Mouse (Mus musculus) embryonic facial prominence, embryonic 14.5 days (tissue): ENCODE measurements around the gene Tbx10. TPM values are rescaled to one million over a fixed set of nuclear protein-coding genes. Genes with fewer than 3 reads are reported as not detected.
"Not testable (repeated sequence)": the region's sequence is repeated elsewhere in the genome, so short reads cannot be mapped to it uniquely, and the experiment has no call there.

Source experiments
- ATAC-seq: fragments of 200-750 bp; cut with Nextera tagmentation; 2 replicates; pipeline ENCODE4 v1.8.0; 2017; ENCODE audit warnings: low read depth, moderate number of reproducible peaks, moderate TSS enrichment
- DNase-seq: peaks from one replicate; pipeline ENCODE4 v3.0.0-alpha.2; 2015; ENCODE audit warnings: low spot score
- H3K27ac ChIP-seq: fragments of 300-500 bp; sonication (generic); replicated peaks from 2 replicates; pipeline ENCODE4 v1.5.1; 2014; ENCODE audit warnings: low read depth, mild to moderate bottlenecking, low read length, moderate library complexity
- H3K27me3 ChIP-seq: fragments of 300-500 bp; sonication (generic); replicated peaks from 2 replicates; pipeline ENCODE4 v1.6.1; 2014; ENCODE audit warnings: low read length; ENCODE audit not compliant: control insufficient read depth, insufficient read depth
- H3K36me3 ChIP-seq: fragments of 300-500 bp; sonication (generic); 2 replicates; pipeline ENCODE4 v1.6.1; 2014; ENCODE audit warnings: low read length, mixed read lengths; ENCODE audit not compliant: control insufficient read depth, insufficient read depth
- H3K4me1 ChIP-seq: fragments of 300-500 bp; sonication (generic); 2 replicates; pipeline ENCODE4 v1.6.1; 2014; ENCODE audit warnings: antibody characterized with exemption, low read length; ENCODE audit not compliant: control insufficient read depth, insufficient read depth
- H3K4me2 ChIP-seq: fragments of 300-500 bp; sonication (generic); 2 replicates; pipeline ENCODE4 v1.6.1; 2014; ENCODE audit warnings: low read depth, mild to moderate bottlenecking, low read length, moderate library complexity, mixed read lengths
- H3K4me3 ChIP-seq: fragments of 300-500 bp; sonication (generic); 2 replicates; pipeline ENCODE4 v1.5.1; 2014; ENCODE audit warnings: low read depth, mild to moderate bottlenecking, low read length
- H3K9ac ChIP-seq: fragments of 300-500 bp; sonication (generic); 2 replicates; pipeline ENCODE4 v1.6.1; 2014; ENCODE audit warnings: low read depth, mild to moderate bottlenecking, low read length, moderate library complexity, mixed read lengths
- H3K9me3 ChIP-seq: fragments of 300-500 bp; sonication (generic); 2 replicates; pipeline ENCODE4 v1.6.1; 2016; ENCODE audit warnings: low read length; ENCODE audit not compliant: control insufficient read depth
- WGBS: fragments of 180-500 bp; shearing (Covaris S2); extraction: QIAGEN DNeasy Blood & Tissue Kit; methylation state at CpG from one replicate; pipeline ENCODE4 v1.1.7; 2014; 5-methylcytosine and 5-hydroxymethylcytosine counted together
- polyA plus RNA-seq: library from polyadenylated mRNA; unstranded; fragments of >200 nt; fragmentation: Nextera tagmentation; extraction: Ambion mirVana; gene quantifications from 2 replicates; pipeline ENCODE4 v1.2.1, GENCODE M21; 2014

The Tbx10 gene
- polyA plus RNA-seq, 1 experiment from 2014 or later = 0.10 TPM

DNA sequence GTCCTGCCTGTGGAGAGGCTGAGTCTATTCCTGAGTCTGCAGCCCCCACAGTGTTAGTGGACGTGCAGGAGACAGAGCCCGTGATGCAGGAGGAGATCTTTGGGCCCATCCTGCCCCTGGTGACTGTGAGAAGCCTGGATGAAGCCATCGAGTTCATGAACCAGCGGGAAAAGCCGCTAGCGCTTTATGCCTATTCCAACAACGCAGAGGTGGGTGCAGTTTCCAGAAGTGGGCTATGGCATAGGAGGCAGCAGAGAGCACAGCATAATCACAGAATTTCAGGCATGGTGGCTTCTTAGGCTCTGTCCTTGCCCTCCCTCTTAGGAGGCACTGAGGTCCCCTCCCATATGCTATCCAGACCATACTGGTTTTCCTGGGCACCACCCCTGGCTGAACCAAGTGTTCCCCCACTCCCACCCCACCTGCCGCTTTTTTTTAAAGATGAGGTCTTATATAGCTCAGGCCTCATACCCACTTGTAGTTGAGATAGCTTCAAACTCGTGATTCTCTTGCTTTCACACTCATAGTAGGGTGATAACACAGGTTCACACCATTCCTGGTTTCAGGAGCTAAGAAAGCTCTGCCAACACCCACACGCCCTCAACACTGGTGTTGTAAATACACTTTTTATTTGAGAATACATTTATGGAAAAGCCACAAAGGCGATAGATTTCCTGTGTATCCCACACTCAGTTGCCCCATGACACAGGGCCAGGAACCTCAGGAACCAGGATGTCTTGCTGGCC, 26.0 kb upstream of the Tbx10 start:
- Histone ChIP-seq H3K27ac (no peak overlapping the region), H3K9me3 (no peaks in the 10 kb centered on the region), H3K36me3 (no peaks in the 10 kb centered on the region), H3K4me1 (no peaks in the 10 kb centered on the region), H3K4me2 (no peak overlapping the region), H3K27me3 (no peaks in the 10 kb centered on the region), H3K9ac (no peak overlapping the region), H3K4me3 (no peak overlapping the region)
- DNase-seq (no peak), ATAC-seq (no peak)
- 73% methylated on average over 11 of the region's 11 CpGs for WGBS

DNA sequence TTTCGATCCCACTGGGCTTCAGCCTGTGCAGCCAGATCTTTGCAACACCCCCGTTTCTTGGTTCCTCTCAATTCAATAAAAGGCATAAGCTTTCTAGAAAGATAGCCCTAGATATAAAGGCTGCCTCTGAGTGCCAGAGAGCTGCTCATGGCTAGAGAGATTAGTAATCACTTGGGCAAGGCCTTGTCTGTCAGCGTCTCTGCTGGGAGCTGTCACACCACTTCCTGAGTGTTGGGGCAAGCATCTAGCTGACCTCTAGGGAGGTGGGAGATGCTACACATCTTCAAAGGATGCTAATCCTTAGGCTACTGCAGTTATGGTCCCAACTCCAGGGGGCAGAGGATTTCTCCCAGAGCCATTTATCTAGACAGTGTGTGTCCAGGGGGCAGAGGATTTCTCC, 25.3 kb upstream of the Tbx10 start:
- Histone ChIP-seq H3K27ac (no peak overlapping the region), H3K9me3 (no peaks in the 10 kb centered on the region), H3K27me3 (no peaks in the 10 kb centered on the region), H3K4me3 (no peak overlapping the region), H3K36me3 (no peaks in the 10 kb centered on the region), H3K9ac (no peak overlapping the region), H3K4me2 (no peak overlapping the region), H3K4me1 (no peaks in the 10 kb centered on the region)
- 48% methylated on average over 3 of the region's 3 CpGs for WGBS
- no peak for DNase-seq
- ATAC-seq = no peak

DNA sequence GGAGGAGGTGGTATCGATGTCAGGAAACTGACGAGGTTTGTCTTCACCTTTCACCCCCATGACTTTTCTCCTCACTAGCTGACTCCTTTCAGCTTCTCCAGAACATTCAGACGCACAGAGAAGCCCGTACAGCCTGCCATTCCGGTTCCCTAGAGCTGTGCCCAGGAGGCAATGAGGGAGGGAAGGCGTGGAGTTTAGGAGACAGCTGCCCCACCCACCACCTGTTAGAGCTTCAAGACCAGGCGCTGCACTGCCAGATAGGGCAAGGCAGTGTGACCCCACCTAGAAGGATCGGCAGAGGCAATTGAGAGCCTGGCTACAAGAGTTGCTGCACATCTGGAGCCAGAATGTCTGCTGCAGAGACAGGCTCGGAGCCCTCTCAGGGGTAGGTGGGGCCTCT, 20.3 kb upstream of the Tbx10 start, which contains the start of gene Aldh3b2:
Gene Aldh3b2 (plus strand): TSS at position 100 of the 400 bp plus-strand sequence.
- 16% methylated on average over 9 of the region's 9 CpGs for WGBS
- Histone ChIP-seq H3K4me2 (no peak within 1 kb of the TSS), H3K4me3 (no peak within 1 kb of the TSS), H3K4me1 (no peaks in the 10 kb centered on the region; the same call in 1 of the 2 replicates), H3K27ac (0 out of 2 replicates have a peak within 1 kb of the TSS, but pooled peaks have one; percentile 21), H3K27me3 (no peaks in the 10 kb centered on the region), H3K9me3 (no peaks in the 10 kb centered on the region), H3K9ac (no peak within 1 kb of the TSS; the same call in 1 of the 2 replicates), H3K36me3 (no peaks in the 10 kb centered on the region)
- peak; percentile 87 for DNase-seq
- peak; percentile 75 for ATAC-seq

DNA sequence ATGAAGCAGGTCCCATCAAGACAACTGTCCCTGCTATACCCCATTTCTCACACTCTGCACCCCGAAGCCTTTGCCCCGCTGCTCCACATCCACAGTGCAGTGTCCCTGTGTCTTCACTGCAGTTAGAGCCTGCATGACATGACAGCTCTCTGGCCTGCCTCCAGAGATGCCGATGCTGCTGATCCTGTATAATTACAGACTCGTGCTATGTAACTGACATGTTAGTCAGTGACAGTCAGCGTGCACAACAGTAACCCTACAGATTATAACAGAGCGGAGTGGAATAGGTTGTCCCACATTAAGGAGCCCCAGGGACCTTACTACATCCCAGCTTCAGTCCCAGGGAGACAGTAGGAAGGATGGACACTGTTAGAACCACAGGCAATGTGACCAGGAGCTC, 17.9 kb upstream of the Tbx10 start:
- 73% methylated on average over 6 of the region's 6 CpGs for WGBS

DNA sequence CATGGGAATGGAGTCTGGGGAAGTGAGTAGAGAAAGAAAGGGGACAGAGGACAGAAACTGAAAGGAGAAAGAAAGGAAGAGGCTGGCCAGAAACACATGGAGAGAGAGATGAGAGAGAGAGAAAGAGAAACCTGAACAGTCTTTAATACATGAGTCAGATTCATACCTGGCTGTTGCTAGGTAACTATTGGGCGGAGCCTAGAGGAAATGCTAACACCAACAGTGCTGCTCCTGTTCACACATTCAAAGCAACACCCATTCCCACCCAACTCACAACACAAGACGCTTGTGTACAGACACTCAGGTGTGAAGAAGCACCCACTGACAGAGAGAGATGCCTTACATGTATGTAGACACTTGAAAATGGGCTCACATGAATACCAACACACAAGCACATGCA, 16.7 kb upstream of the Tbx10 start:
- ATAC-seq (no peak), DNase-seq (no peak)
- H3K9ac ChIP-seq = no peak overlapping the region
- WGBS = 85% methylated on average over 2 of the region's 2 CpGs
- H3K4me2 ChIP-seq = no peak overlapping the region
- no peaks in the 10 kb centered on the region for H3K9me3 ChIP-seq
- no peaks in the 10 kb centered on the region; the same call in 1 of the 2 replicates for H3K4me1 ChIP-seq
- H3K36me3 ChIP-seq = no peaks in the 10 kb centered on the region
- H3K27me3 ChIP-seq = no peaks in the 10 kb centered on the region
- no peak overlapping the region for H3K27ac ChIP-seq
- H3K4me3 ChIP-seq = no peak overlapping the region

More for the DNA sequence above, 17.9 kb upstream of the Tbx10 start:
- not testable (repeated sequence) for H3K4me2 ChIP-seq, H3K4me1 ChIP-seq, H3K9ac ChIP-seq, H3K9me3 ChIP-seq, ATAC-seq, H3K27ac ChIP-seq, H3K4me3 ChIP-seq, DNase-seq, H3K27me3 ChIP-seq, H3K36me3 ChIP-seq

DNA sequence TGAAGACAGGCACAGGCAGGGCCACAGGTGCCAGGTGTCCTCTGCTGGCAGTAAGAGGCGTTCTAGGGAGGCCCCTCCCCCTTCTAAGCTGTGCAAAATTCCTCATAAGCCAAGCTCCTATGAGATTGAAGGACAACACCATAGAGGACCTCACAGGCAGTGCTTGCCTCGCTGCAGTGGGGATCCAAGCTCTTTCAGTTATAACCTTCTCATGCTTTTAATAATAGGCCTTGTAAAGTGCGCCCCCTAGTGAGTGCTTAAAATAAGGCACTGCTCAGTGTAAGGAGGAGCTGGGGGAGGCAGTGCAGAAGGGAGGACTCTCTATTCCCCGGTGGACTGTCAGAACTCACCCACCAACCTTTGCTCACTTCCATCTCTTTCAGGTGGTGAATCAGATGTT, 12.2 kb upstream of the Tbx10 start:
- ATAC-seq = peak; percentile 79

DNA sequence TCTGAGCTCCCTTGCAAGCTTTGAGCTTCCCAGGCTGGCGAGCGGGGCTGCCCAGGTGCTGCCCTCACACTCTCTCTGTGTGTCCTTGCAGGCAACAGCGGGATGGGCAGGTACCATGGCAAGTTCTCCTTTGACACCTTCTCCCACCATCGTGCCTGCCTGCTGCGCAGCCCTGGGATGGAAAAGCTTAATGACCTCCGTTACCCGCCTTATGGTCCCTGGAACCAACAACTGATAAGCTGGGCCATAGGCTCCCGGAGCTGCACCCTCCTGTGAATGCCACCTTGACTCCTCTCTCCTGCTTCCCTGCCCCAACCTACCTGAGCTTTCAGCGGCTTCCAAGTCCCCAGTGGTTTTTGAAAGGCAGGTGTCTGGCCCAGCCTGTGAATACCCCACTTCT, 11.6 kb upstream of the Tbx10 start:
- H3K4me1 ChIP-seq = peaks cover 6% of the 10 kb centered on the region; the same call in 1 of the 2 replicates
- no peak overlapping the region for H3K4me2 ChIP-seq
- no peak for DNase-seq
- H3K36me3 ChIP-seq = no peaks in the 10 kb centered on the region
- WGBS = 80% methylated on average over 9 of the region's 9 CpGs
- H3K27ac ChIP-seq = no peak overlapping the region
- H3K4me3 ChIP-seq = no peak overlapping the region
- no peak overlapping the region for H3K9ac ChIP-seq
- no peaks in the 10 kb centered on the region for H3K27me3 ChIP-seq
- no peaks in the 10 kb centered on the region for H3K9me3 ChIP-seq
- no peak for ATAC-seq

More for the DNA sequence above, 12.2 kb upstream of the Tbx10 start:
- H3K27me3 ChIP-seq = no peaks in the 10 kb centered on the region
- no peaks in the 10 kb centered on the region for H3K36me3 ChIP-seq
- H3K9ac ChIP-seq = no peak overlapping the region
- no peaks in the 10 kb centered on the region for H3K9me3 ChIP-seq
- WGBS = 11% methylated on average over 4 of the region's 4 CpGs
- peaks cover 6% of the 10 kb centered on the region; the same call in 1 of the 2 replicates for H3K4me1 ChIP-seq
- no peak overlapping the region for H3K4me3 ChIP-seq
- no peak overlapping the region for H3K27ac ChIP-seq
- DNase-seq = peak; percentile 91
- no peak overlapping the region for H3K4me2 ChIP-seq

DNA sequence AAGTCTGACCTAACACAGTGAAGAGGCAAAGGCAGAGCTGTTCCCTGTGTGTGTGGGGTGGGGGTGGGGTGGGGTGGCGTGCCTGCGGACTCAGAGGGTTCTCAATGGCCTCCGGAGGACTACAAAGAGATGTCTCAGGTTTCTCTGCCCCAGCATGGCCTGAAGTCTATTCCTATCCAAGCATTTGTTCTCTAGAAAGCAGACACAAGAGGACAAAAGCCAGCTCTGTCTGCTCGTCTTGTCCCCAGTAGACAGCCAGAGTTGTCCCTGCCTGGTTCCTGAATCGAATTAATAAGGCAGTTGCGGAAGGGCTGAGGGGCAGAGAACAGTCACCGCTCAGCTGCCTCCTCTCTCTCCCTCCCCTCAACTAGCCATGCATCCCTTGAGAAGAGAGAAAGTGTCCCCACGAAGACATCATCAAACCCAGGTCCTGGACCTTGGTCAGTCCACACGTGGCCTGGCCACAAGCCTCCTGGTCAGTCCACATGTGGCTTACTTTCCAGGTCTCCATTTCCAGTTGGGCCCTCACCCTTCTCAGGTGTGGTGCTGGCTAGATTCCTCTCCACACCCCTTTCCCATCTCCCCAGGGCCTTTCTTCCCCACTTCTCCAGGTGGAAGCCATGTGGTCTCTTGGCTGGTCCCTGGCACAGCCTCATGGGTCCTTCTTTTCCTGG, 8.9 kb upstream of the Tbx10 start:
- Histone ChIP-seq H3K4me2 (no peak overlapping the region), H3K9me3 (no peaks in the 10 kb centered on the region), H3K27ac (0 out of 2 replicates have a peak overlapping the region, but pooled peaks have one; percentile 10), H3K27me3 (no peaks in the 10 kb centered on the region), H3K4me1 (peaks cover 15% of the 10 kb centered on the region; the same call in 1 of the 2 replicates), H3K9ac (no peak overlapping the region), H3K4me3 (no peak overlapping the region), H3K36me3 (no peaks in the 10 kb centered on the region)
- DNase-seq = no peak
- ATAC-seq = no peak
- WGBS = 29% methylated on average over 9 of the region's 9 CpGs
